Mouse (Mus musculus) cerebellum, adult 9-11 months (tissue): ENCODE measurements around the gene Cmbl.

Experiments
- DNase-seq: peaks from one replicate; pipeline ENCODE4 v3.0.0; 2022

The Cmbl gene

DNA sequence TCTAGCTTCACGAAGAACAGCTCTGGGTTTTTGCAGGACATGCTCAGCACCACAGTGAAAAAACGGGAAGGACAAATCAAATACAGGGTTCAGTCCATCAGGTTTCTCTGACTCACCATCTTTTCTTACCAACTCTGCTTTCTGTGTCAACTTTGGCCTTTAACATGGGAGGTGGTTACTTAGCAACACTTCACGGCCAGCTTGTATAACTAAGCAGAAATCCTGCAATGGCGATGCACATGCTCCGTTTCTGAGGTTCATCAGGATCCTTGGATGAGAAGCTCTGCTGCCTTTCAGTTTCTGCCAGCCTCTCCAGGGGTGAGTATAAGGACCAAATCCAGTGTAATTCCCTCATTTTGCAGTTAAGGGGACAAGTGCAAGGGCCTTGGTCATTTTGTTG lies at the start of gene Cmbl:
Gene Cmbl (plus strand): TSS at position 206 of the 400 bp plus-strand sequence.
- no peak for DNase-seq

DNA sequence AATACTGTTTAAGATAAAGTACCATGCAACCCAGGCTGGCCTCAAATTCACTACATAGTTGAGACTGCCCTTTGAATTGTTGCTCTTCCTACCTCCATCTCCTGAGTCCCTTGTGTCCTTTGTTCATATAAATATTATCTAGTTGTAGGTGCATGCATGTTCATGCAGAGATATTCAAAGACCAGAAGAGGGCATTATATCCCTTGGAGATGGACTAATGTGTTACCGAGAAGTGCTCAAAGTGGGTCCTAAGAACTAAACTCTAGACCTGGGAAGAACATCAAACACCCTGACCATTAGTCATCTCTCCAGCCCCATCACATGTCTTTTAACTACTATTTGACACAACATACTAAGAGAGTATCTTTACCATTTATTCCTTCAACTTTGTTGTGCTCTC lies 48.0 kb upstream of the Cmbl start:
- no peak for DNase-seq

GRCm38 (mm10) chr15:31518371-31518770 lies 46.8 kb upstream of the Cmbl start:
- no peak for DNase-seq

DNA sequence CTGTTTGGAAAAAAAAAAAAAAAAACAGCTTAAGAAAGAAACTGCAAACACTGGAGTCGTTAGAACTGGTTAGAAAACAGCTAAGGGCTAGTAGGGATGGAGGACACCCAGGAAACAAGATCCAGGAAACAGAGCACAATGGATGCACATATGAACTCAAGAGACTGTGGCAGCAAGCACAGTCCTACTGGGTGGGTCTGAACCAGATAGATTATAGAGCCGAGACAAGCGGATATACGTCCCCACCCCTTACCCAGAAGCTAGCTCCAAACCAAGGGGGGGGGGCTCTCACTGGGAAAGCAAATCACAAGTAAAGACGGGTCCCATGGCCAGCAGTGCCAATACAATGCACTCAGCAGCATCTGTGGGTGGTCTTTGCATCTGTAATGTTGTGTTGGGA lies 46.2 kb upstream of the Cmbl start:
- DNase-seq = no peak

- DNase-seq = no peak
Measured at GRCm38 (mm10) chr15:31526463-31526862, 38.7 kb upstream of the Cmbl start.

GRCm38 (mm10) chr15:31528477-31528876 lies 36.7 kb upstream of the Cmbl start:
- DNase-seq = no peak

DNA sequence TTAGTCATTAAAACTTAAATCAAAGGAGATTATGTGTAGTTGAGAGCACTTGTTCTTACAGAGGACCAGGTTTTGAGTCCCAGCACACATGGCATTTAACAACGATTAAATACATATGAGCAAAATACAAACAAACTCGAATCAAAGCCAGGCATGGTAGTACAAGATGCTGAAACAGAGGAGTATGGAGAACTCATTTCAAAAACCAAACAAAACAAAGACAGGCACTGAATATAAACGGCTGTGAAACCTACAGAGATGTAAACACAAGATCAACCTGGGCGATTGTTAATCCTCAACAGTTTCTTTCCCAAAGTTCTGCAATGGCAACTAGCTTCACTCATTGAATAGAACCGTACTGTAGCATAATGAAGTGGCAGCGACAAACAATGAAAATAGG lies 36.1 kb upstream of the Cmbl start:
- no peak for DNase-seq

GRCm38 (mm10) chr15:31529811-31530658 lies 35.2 kb upstream of the Cmbl start:
- DNase-seq = peak; percentile 76

GRCm38 (mm10) chr15:31530659-31531445 lies 34.3 kb upstream of the Cmbl start, which contains the start of gene March6:
Gene March6 (minus strand): TSS chr15:31531053.
- peak; percentile 95 for DNase-seq

DNA sequence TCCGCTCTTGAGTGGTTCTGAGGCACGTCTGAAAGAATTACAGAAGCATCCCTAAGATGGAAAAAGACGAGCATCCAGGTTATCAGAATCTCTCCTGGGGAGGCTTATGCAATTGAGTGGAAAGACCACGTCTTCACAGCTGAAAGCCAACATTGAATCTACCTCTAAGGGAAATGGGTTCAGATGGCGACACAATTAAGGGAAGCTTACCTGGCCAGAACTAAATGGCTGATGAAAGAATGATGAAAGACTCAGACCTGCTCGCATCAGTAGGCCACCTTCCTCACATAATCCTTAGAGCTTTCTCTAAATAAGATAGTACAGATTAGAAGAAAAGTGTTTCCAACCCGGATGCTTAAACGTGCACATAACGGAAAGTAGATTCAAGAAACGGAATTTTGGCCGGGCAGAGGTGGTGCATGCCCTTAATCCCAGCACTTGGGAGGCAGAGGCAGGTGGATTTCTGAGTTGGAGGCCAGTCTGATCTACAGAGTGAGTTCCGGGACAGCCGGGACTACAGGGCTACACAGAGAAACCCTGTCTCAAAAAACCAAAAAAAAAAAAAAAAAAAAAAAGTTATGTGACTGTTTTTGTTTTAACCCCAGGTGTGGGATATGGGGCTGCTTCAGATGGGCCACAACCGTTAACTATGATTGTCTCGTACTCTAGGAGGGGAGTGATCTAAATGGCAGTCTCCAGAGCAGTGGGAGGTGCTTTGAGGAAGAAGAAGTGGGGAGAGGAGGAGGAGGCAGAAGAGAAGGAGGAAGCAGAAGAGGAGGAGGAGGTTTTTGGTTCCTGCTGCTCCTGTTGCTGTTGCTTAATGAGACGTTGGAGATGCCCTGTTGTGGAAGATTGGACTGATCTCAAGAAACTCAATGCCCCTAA lies 33.5 kb upstream of the Cmbl start:
- peak; percentile 41 for DNase-seq

DNA sequence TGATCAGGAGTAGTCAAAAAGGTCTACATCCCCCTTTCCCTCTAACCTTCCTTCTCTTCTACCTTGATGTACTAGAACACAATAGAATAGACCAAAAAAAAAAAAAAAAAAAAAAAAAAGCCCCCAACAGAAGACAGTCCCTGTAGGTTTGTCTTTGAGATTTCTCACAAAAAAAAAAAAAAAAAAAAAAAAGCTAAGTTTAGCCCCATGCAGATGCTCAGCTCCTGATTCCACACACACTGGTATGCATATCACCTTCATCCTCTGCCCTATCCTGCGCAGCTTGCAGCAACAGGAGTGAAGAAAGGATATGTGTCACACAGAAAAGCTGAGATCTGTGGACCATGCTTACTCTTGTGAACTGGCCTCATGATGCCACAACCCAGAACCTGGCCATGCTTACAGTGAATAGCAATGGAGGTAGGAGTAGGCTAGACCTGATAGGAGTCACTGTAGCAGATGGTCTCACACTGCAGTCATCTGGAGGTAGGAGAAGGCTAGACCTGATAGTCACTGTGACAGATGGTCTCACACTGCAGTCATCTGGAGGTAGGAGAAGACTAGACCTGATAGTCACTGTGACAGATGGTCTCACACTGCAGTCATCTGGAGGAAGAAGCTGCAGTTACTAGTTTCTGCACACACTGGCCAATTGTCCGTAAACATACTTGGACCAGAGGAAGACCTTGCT lies 32.7 kb upstream of the Cmbl start:
- peak; percentile 26 for DNase-seq

GRCm38 (mm10) chr15:31533529-31533928 lies 31.7 kb upstream of the Cmbl start:
- no peak for DNase-seq

DNA sequence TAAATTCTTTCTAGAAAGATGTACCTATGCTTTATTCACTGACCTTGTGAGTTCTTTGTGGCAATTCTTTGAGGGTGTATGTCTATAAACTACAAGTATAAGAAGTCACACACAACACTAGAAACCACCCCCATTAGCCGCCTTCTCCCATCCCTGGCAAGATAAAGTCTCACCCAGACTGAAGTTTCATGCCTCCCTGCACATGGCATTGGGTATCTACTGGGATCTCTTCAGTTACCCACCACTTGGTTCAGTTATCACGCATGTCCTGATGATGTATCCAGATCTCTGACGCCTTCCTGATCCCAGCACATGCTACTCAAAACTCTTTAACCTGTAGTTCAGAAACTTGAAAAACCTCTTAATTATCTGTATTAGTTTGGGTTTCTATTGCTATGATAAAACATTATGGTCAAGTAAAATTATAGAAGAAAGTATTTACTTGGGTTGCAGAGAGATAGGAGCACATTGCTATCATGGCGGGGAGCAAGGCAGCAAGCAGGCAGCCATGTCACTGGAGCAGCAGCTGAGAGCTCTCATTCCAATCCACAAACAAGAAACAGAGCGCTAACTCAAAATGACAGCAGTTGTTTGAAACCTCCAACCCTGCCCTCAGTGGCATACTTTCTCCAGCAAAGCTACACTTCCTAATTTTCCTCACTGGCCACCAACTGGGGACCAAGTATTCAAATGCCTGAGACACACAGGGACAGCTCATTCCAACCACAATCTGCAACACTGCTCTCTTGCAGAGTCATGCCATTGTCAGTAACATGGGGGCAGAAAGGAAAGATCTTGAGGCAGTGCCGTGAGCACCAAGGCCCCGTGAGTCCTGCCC lies 30.5 kb upstream of the Cmbl start:
- DNase-seq = no peak

GRCm38 (mm10) chr15:31535259-31535855 lies 29.8 kb upstream of the Cmbl start:
- no peak for DNase-seq

GRCm38 (mm10) chr15:31536051-31536737 lies 29.0 kb upstream of the Cmbl start:
- peak; percentile 25 for DNase-seq

GRCm38 (mm10) chr15:31537706-31538105 lies 27.5 kb upstream of the Cmbl start:
- no peak for DNase-seq

GRCm38 (mm10) chr15:31538346-31538745 lies 26.8 kb upstream of the Cmbl start:
- DNase-seq = no peak

- no peak for DNase-seq
Measured at GRCm38 (mm10) chr15:31539643-31540512, 25.3 kb upstream of the Cmbl start.

DNA sequence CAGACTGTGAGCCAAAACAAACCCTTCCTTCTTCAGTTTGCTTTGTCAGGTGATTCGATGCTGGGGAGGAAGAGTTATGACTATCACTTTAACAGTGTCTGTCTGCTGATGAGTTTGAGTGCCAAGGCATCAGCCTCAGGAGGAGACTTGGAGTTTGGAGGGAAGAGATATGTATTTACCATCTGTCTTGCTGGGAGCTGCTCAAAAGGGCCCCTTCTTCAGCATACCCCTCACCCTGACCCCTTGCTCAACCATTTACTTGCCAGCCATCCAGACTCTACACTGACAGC lies 24.7 kb upstream of the Cmbl start:
- no peak for DNase-seq
